Mouse (Mus musculus) adrenal gland, postnatal 36 days (tissue): Measurements from ENCODE around the gene Rbm15b. TPM values are rescaled to one million over a fixed set of nuclear protein-coding genes. Genes with fewer than 3 reads are reported as not detected.

Experiments
- DNase-seq, 2 experiments: peaks; one replicate each; pipeline ENCODE4 v3.0.0; 2021; ENCODE audit warnings: mixed read lengths in 1 of 2
- total RNA-seq, 2 experiments: library from RNA; stranded (reverse); gene quantifications; 2 replicates each; pipeline ENCODE4 v1.2.3; 2021

Rbm15b gene
- total RNA-seq, 2 experiments from 2014 or later: 22.6 to 28.9 TPM

- no peak for DNase-seq
These were observed 2.0 kb downstream of the Rbm15b start for GRCm38 (mm10) chr9:106884996-106885900.

GRCm38 (mm10) chr9:106884306-106884705, 2.9 kb downstream of the Rbm15b start:
- no peak for DNase-seq

GRCm38 (mm10) chr9:106883085-106883484, 4.1 kb downstream of the Rbm15b start:
- DNase-seq: no peak

- DNase-seq: no peak
These were observed 5.1 kb downstream of the Rbm15b start for GRCm38 (mm10) chr9:106882176-106882575.

- no peak for DNase-seq
These were observed 6.0 kb downstream of the Rbm15b start for GRCm38 (mm10) chr9:106881071-106881755.

GRCm38 (mm10) chr9:106879471-106879870, 7.8 kb downstream of the Rbm15b start:
- DNase-seq: no peak

GRCm38 (mm10) chr9:106876666-106877065, 10.6 kb downstream of the Rbm15b start:
- DNase-seq: no peak

- no peak for DNase-seq
These were observed 13.0 kb downstream of the Rbm15b start for GRCm38 (mm10) chr9:106874216-106874615.

- no peak for DNase-seq
These were observed 29.2 kb downstream of the Rbm15b start for GRCm38 (mm10) chr9:106858036-106858435.

GRCm38 (mm10) chr9:106856664-106857063, 30.6 kb downstream of the Rbm15b start:
- no peak for DNase-seq

- no peak for DNase-seq
These were observed 44.4 kb downstream of the Rbm15b start for GRCm38 (mm10) chr9:106842800-106843199.

- no peak for DNase-seq
These were observed 46.7 kb downstream of the Rbm15b start for GRCm38 (mm10) chr9:106840569-106840968.

Other genes with a start within 250 kb of the Rbm15b start
- not detected for gene Grm2, start 231.3 kb downstream of the Rbm15b start, total RNA-seq
- gene Tex264, start 201.5 kb downstream of the Rbm15b start, total RNA-seq: 100 to 1,000 TPM; 109 to 149 TPM
- gene Rad54l2, start 98.2 kb downstream of the Rbm15b start, total RNA-seq: 10 to 100 TPM; 20.4 to 25.2 TPM
- 10 to 100 TPM; 32.8 to 34.5 TPM for gene Dcaf1, start 65.6 kb downstream of the Rbm15b start, total RNA-seq
- gene Manf, start 4.6 kb upstream of the Rbm15b start, total RNA-seq: 100 to 1,000 TPM; 314 to 358 TPM